Mouse (Mus musculus) gastrocnemius, postnatal 25 days (tissue): ENCODE measurements around the gene Per1. TPM values are rescaled to one million over a fixed set of nuclear protein-coding genes. Genes with fewer than 3 reads are reported as not detected.

Source experiments
- DNase-seq: peaks from one replicate; pipeline ENCODE4 v3.0.0; 2022
- total RNA-seq, 2 experiments: library from RNA; stranded (reverse); gene quantifications; 1 replicate in 1 of 2; 2 replicates in 1 of 2; pipeline ENCODE4 v1.2.3; 2021

Per1 gene
- total RNA-seq, 2 experiments from 2014 or later, result 21.0 to 50.8 TPM

- peak; percentile 30 for DNase-seq
Measured at GRCm38 (mm10) chr11:69133923-69134621, 39.1 kb downstream of the Per1 start.

GRCm38 (mm10) chr11:69134622-69134968 is 39.6 kb downstream of the Per1 start:
- no peak for DNase-seq

- DNase-seq, result no peak
Measured at GRCm38 (mm10) chr11:69135361-69135760, 40.3 kb downstream of the Per1 start.

GRCm38 (mm10) chr11:69147546-69147945 is 52.5 kb downstream of the Per1 start:
- DNase-seq, result no peak

- DNase-seq, result no peak
Measured at GRCm38 (mm10) chr11:69148451-69148960, 53.5 kb downstream of the Per1 start.

- no peak for DNase-seq
Measured at GRCm38 (mm10) chr11:69149728-69150127, 54.7 kb downstream of the Per1 start.

GRCm38 (mm10) chr11:69150444-69150843 is 55.4 kb downstream of the Per1 start:
- no peak for DNase-seq

GRCm38 (mm10) chr11:69151004-69151403 is 56.0 kb downstream of the Per1 start:
- no peak for DNase-seq

- DNase-seq, result no peak
Measured at GRCm38 (mm10) chr11:69153831-69154230, 58.8 kb downstream of the Per1 start.

GRCm38 (mm10) chr11:69155351-69155750 is 60.3 kb downstream of the Per1 start:
- no peak for DNase-seq

- DNase-seq, result no peak
Measured at GRCm38 (mm10) chr11:69156800-69157199, 61.8 kb downstream of the Per1 start, which contains the start of gene Alox12b. Gene Alox12b (plus strand): TSS chr11:69156989.

Other genes with a start within 250 kb of the Per1 start
- 10 to 100 TPM; 69.4 to 71.0 TPM for gene Ndel1, start 223.4 kb upstream of the Per1 start, total RNA-seq
- not detected for gene Rnf222, start 206.7 kb upstream of the Per1 start, total RNA-seq
- gene Rpl26, start 193.6 kb upstream of the Per1 start, total RNA-seq, result 100 to 1,000 TPM; 573 to 637 TPM
- gene Odf4, start 168.1 kb upstream of the Per1 start, total RNA-seq, result not detected
- 1 to 10 TPM; 8.4 to 9.6 TPM for gene Arhgef15, start 137.7 kb upstream of the Per1 start, total RNA-seq
- gene Slc25a35, start 127.1 kb upstream of the Per1 start, total RNA-seq, result 1 to 10 TPM; 3.8 to 4.6 TPM
- gene Rangrf, start 120.0 kb upstream of the Per1 start, total RNA-seq, result 10 to 100 TPM; 59.6 to 60.4 TPM
- 1 to 10 TPM; 6.7 to 7.0 TPM for gene Pfas, start 86.8 kb upstream of the Per1 start, total RNA-seq
- gene Ctc1, start 79.3 kb upstream of the Per1 start, total RNA-seq, result 10 to 100 TPM in 1 of 2 experiments, 1 to 10 TPM in 1; 8.9 to 10.9 TPM
- under 1 TPM; 0.54 to 0.88 TPM for gene Aurkb, start 49.6 kb upstream of the Per1 start, total RNA-seq
- gene Borcs6, start 35.5 kb upstream of the Per1 start, total RNA-seq, result 10 to 100 TPM; 15.5 to 15.9 TPM
- gene Tmem107, start 24.4 kb upstream of the Per1 start, total RNA-seq, result 1 to 10 TPM; 3.9 to 4.1 TPM
- gene Vamp2, start 6.7 kb upstream of the Per1 start, total RNA-seq, result 10 to 100 TPM; 34.9 to 35.2 TPM
- gene Hes7, start 25.2 kb downstream of the Per1 start, total RNA-seq, result not detected
- under 1 TPM in 1 of 2 experiments, not detected in 1; 0.21 TPM for gene 9130213A22Rik, start 27.4 kb downstream of the Per1 start, total RNA-seq
- not detected for gene Aloxe3, start 30.7 kb downstream of the Per1 start, total RNA-seq
- under 1 TPM in 1 of 2 experiments, not detected in 1; 0.18 TPM for gene Alox12b, start 61.8 kb downstream of the Per1 start, total RNA-seq
- not detected for gene Alox8, start 102.6 kb downstream of the Per1 start, total RNA-seq
- gene Gucy2e, start 141.8 kb downstream of the Per1 start, total RNA-seq, result not detected
- 1 to 10 TPM; 1.2 to 2.5 TPM for gene Cntrob, start 228.6 kb downstream of the Per1 start, total RNA-seq
- 10 to 100 TPM; 39.6 to 48.3 TPM for gene Trappc1, start 228.8 kb downstream of the Per1 start, total RNA-seq
- gene Kcnab3, start 231.0 kb downstream of the Per1 start, total RNA-seq, result under 1 TPM in 1 of 2 experiments, not detected in 1; 0.13 TPM
- under 1 TPM in 1 of 2 experiments, not detected in 1; 0.35 TPM for gene Rnf227, start 245.2 kb downstream of the Per1 start, total RNA-seq